17 mouse cellular contexts compared by ENCODE assay signal in the genomic region with DNA sequence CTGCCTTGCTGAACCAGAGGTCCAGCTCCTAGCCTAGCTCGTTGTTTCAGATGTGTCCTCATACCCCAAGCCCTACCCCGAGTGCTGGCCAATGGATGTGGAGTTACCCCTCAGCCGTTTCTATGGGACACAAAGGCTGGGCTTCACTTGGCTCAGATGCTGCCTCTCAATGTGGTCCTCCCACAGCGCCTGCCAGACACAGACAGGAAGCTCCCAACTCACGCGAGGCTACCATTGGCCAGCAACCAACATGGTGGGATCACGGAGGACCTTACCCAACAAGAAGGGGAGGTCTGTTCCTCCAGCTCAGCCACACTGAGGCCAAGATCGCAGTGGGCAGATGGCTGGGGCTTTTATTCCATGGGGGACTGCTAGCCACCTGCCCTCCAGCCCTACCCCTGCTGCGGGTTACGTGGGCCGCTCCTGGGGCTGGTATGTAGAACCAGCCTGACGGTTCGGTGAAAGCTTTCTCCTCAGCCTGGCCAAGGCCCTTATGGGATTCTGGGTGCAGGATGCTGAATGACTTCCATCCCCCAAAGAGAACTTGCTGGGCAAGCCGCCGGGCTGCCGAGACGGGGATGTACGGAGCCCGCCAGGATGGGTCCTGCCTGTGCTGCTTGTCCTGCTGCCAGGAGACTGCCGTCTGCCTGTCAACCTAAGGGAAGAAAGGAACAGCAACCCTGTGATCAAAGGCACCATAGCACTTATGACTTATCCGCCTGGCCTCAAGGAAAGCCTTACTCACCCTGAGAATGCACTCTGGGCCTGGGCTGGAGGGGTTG. TPM values are rescaled to one million over a fixed set of nuclear protein-coding genes. Genes with fewer than 3 reads are reported as not detected.
DNase-seq lines count a peak whose midpoint lies in the region; ATAC-seq and TF ChIP-seq lines count a peak whose summit lies in the region.
"Had no signal": no experiment of that assay in that cellular context is flagged by ENCODE, and none has a peak within 500 bp of the region (broad histone marks: within the 10 kb centered on the region; RNA-seq: fewer than 3 reads in every experiment).

No protein-coding gene starts in this region.

- H3K4me3 ChIP-seq in hindbrain, postnatal 0 days (ENCODE audit: low read length): no peak overlapping the region
- H3K4me3 ChIP-seq in hindbrain, embryonic 10.5 days: no peak overlapping the region
- no peak overlapping the region for H3K4me3 ChIP-seq in midbrain, embryonic 11.5 days (ENCODE audit: low read depth, low read length)
- H3K4me3 ChIP-seq in midbrain, embryonic 15.5 days: no peak overlapping the region
- H3K4me3 ChIP-seq: heart, embryonic 12.5 days; intestine, embryonic 15.5 days; midbrain, embryonic 12.5 days had no signal

- no peak overlapping the region for H3K4me2 ChIP-seq in hindbrain, postnatal 0 days (ENCODE audit: low read depth, low read length)
- H3K4me2 ChIP-seq in midbrain, embryonic 11.5 days: no peak overlapping the region
- no peak overlapping the region for H3K4me2 ChIP-seq in midbrain, embryonic 15.5 days
- H3K4me2 ChIP-seq: heart, embryonic 12.5 days; intestine, embryonic 15.5 days; midbrain, embryonic 12.5 days had no signal

- H3K9ac ChIP-seq in hindbrain, postnatal 0 days (replicated peaks; ENCODE audit: low read length): no peak overlapping the region
- H3K9ac ChIP-seq in midbrain, embryonic 11.5 days (ENCODE audit: low read length): no peak overlapping the region
- no peak overlapping the region for H3K9ac ChIP-seq in midbrain, embryonic 15.5 days
- H3K9ac ChIP-seq: heart, embryonic 12.5 days; intestine, embryonic 15.5 days; liver, postnatal 0 days; midbrain, embryonic 12.5 days had no signal

- H3K9me3 ChIP-seq in hindbrain, postnatal 0 days (ENCODE audit: low read length): no peaks in the 10 kb centered on the region
- no peaks in the 10 kb centered on the region for H3K9me3 ChIP-seq in hindbrain, embryonic 10.5 days
- no peaks in the 10 kb centered on the region for H3K9me3 ChIP-seq in midbrain, embryonic 11.5 days (ENCODE audit: control insufficient read depth, low read length)
- no peaks in the 10 kb centered on the region for H3K9me3 ChIP-seq in midbrain, embryonic 15.5 days
- H3K9me3 ChIP-seq: heart, embryonic 12.5 days; intestine, embryonic 15.5 days; midbrain, embryonic 12.5 days had no signal

- H3K27ac ChIP-seq in hindbrain, postnatal 0 days: peak overlapping the region; percentile 69
- no peak overlapping the region for H3K27ac ChIP-seq in hindbrain, embryonic 10.5 days
- no peak overlapping the region for H3K27ac ChIP-seq in midbrain, embryonic 11.5 days (ENCODE audit: low read depth, low read length)
- H3K27ac ChIP-seq in midbrain, embryonic 15.5 days: no peak overlapping the region
- H3K27ac ChIP-seq: intestine, embryonic 15.5 days; midbrain, embryonic 12.5 days; stomach, postnatal 0 days had no signal

- peak; percentile 85 for ATAC-seq in hindbrain, postnatal 0 days
- no peak for ATAC-seq in midbrain, embryonic 11.5 days (ENCODE audit: low FRiP score)
- ATAC-seq in midbrain, embryonic 15.5 days (replicated peaks): no peak
- ATAC-seq: forebrain, embryonic 14.5 days; intestine, embryonic 15.5 days; liver, postnatal 0 days had no signal

- no peaks in the 10 kb centered on the region for H3K27me3 ChIP-seq in hindbrain, postnatal 0 days (ENCODE audit: insufficient read depth, low read length)
- no peaks in the 10 kb centered on the region for H3K27me3 ChIP-seq in hindbrain, embryonic 10.5 days (ENCODE audit: insufficient read depth, poor library complexity, severe bottlenecking)
- no peaks in the 10 kb centered on the region for H3K27me3 ChIP-seq in midbrain, embryonic 11.5 days (ENCODE audit: control insufficient read depth, insufficient read depth, low read length)
- H3K27me3 ChIP-seq in midbrain, embryonic 15.5 days (replicated peaks): no peaks in the 10 kb centered on the region
- H3K27me3 ChIP-seq: heart, embryonic 12.5 days; intestine, embryonic 15.5 days; midbrain, embryonic 12.5 days had no signal

- H3K4me1 ChIP-seq in hindbrain, postnatal 0 days (ENCODE audit: insufficient read depth, low read length): no peaks in the 10 kb centered on the region
- H3K4me1 ChIP-seq in hindbrain, embryonic 10.5 days (replicated peaks): 0 out of 2 replicates have a peak, but pooled peaks cover 5% of the 10 kb centered on the region
- H3K4me1 ChIP-seq in midbrain, embryonic 11.5 days (ENCODE audit: control insufficient read depth, insufficient read depth, low read length): no peaks in the 10 kb centered on the region
- H3K4me1 ChIP-seq in midbrain, embryonic 15.5 days: 0 out of 2 replicates have a peak, but pooled peaks cover 1% of the 10 kb centered on the region
- H3K4me1 ChIP-seq: intestine, embryonic 15.5 days; midbrain, embryonic 12.5 days had no signal

- no peak for TF ChIP-seq CTCF in hindbrain, postnatal 0 days (IDR thresholded peaks at IDR 0.05; ENCODE audit: low read depth)

- peak; percentile 65 to 79 for DNase-seq in cerebellum, postnatal 14 days
- no peak for DNase-seq in cerebellum, adult 11-12 months
- peak; percentile 83 for DNase-seq in hindbrain, postnatal 0 days (ENCODE audit: low spot score)
- no peak for DNase-seq in hindbrain, embryonic 10.5 days (ENCODE audit: low spot score)
- DNase-seq in midbrain, embryonic 11.5 days (ENCODE audit: low spot score, missing footprints): peak; percentile 31
- peak; percentile 41 for DNase-seq in R1 (ENCODE audit: low read depth, low spot score)
- DNase-seq in yolk sac, embryonic 10.5 days (ENCODE audit: low spot score): no peak
- DNase-seq: adrenal gland, postnatal 25 days; cerebellum, adult 9-11 months; liver; liver, postnatal 0 days had no signal

- H3K36me3 ChIP-seq in hindbrain, postnatal 0 days (ENCODE audit: insufficient read depth, low read length): peaks cover 45% of the 10 kb centered on the region
- H3K36me3 ChIP-seq in hindbrain, embryonic 10.5 days: peaks cover 82% of the 10 kb centered on the region
- H3K36me3 ChIP-seq in midbrain, embryonic 11.5 days (ENCODE audit: control insufficient read depth, insufficient read depth, low read length): peaks cover 11% of the 10 kb centered on the region
- H3K36me3 ChIP-seq in midbrain, embryonic 15.5 days (replicated peaks): peaks cover 29% of the 10 kb centered on the region

- 63% methylated on average over 21 of the region's 21 CpGs for WGBS in hindbrain, postnatal 0 days
- WGBS in hindbrain, embryonic 10.5 days: 93% methylated on average over 21 of the region's 21 CpGs
- WGBS in midbrain, embryonic 11.5 days: 92% methylated on average over 21 of the region's 21 CpGs
- 91% methylated on average over 21 of the region's 21 CpGs for WGBS in midbrain, embryonic 15.5 days

RNA-seq across cellular contexts. Expression of a gene that starts 8.5 kb away (rescaled TPM):
- 84.3 and 90.4 TPM in 2 replicates for total RNA-seq in hindbrain, postnatal 0 days (2014; rRNA removed)
- 49.7 and 51.0 TPM in 2 replicates for polyA plus RNA-seq in hindbrain, postnatal 0 days (2015; fragmentation: Nextera tagmentation; extraction: Ambion mirVana)
- polyA plus RNA-seq in hindbrain, embryonic 10.5 days (2016; fragmentation: Nextera tagmentation; extraction: Ambion mirVana): 22.0 and 25.8 TPM in 2 replicates
- polyA plus RNA-seq in midbrain, embryonic 11.5 days (2014; fragmentation: Nextera tagmentation; extraction: Ambion mirVana): 23.5 and 26.7 TPM in 2 replicates
- polyA plus RNA-seq in midbrain, embryonic 15.5 days (2015; fragmentation: Nextera tagmentation; extraction: Ambion mirVana): 55.3 and 55.4 TPM in 2 replicates

RNA-seq across cellular contexts. Expression of a gene that starts 16.6 kb away (rescaled TPM):
- total RNA-seq in hindbrain, postnatal 0 days (2014; rRNA removed): 20.8 TPM in 2 replicates
- polyA plus RNA-seq in hindbrain, postnatal 0 days (2015; fragmentation: Nextera tagmentation; extraction: Ambion mirVana): 10.3 and 10.9 TPM in 2 replicates
- 7.8 and 8.5 TPM in 2 replicates for polyA plus RNA-seq in hindbrain, embryonic 10.5 days (2016; fragmentation: Nextera tagmentation; extraction: Ambion mirVana)
- polyA plus RNA-seq in midbrain, embryonic 11.5 days (2014; fragmentation: Nextera tagmentation; extraction: Ambion mirVana): 2.5 and 3.1 TPM in 2 replicates
- polyA plus RNA-seq in midbrain, embryonic 15.5 days (2015; fragmentation: Nextera tagmentation; extraction: Ambion mirVana): 9.0 and 10.3 TPM in 2 replicates

RNA-seq across cellular contexts. Expression of a gene that starts 16.7 kb away (rescaled TPM):
- total RNA-seq in hindbrain, postnatal 0 days (2014; rRNA removed): 41.9 and 45.4 TPM in 2 replicates
- 30.6 and 31.6 TPM in 2 replicates for polyA plus RNA-seq in hindbrain, postnatal 0 days (2015; fragmentation: Nextera tagmentation; extraction: Ambion mirVana)
- 92.1 and 95.3 TPM in 2 replicates for polyA plus RNA-seq in hindbrain, embryonic 10.5 days (2016; fragmentation: Nextera tagmentation; extraction: Ambion mirVana)
- polyA plus RNA-seq in midbrain, embryonic 11.5 days (2014; fragmentation: Nextera tagmentation; extraction: Ambion mirVana): 92.1 and 93.6 TPM in 2 replicates
- polyA plus RNA-seq in midbrain, embryonic 15.5 days (2015; fragmentation: Nextera tagmentation; extraction: Ambion mirVana): 53.7 and 57.5 TPM in 2 replicates

RNA-seq across cellular contexts. Expression of a gene that starts 20.3 kb away (rescaled TPM):
- total RNA-seq in hindbrain, postnatal 0 days (2014; rRNA removed): 13.4 and 13.9 TPM in 2 replicates
- polyA plus RNA-seq in hindbrain, postnatal 0 days (2015; fragmentation: Nextera tagmentation; extraction: Ambion mirVana): 8.1 and 9.5 TPM in 2 replicates
- 2.6 and 3.0 TPM in 2 replicates for polyA plus RNA-seq in hindbrain, embryonic 10.5 days (2016; fragmentation: Nextera tagmentation; extraction: Ambion mirVana)
- 1.9 TPM in 2 replicates for polyA plus RNA-seq in midbrain, embryonic 11.5 days (2014; fragmentation: Nextera tagmentation; extraction: Ambion mirVana)
- polyA plus RNA-seq in midbrain, embryonic 15.5 days (2015; fragmentation: Nextera tagmentation; extraction: Ambion mirVana): 4.0 TPM in 2 replicates

RNA-seq across cellular contexts. Expression of a gene that starts 43.1 kb away (rescaled TPM):
- 59.1 and 60.8 TPM in 2 replicates for total RNA-seq in hindbrain, postnatal 0 days (2014; rRNA removed)
- 34.2 TPM in 2 replicates for polyA plus RNA-seq in hindbrain, postnatal 0 days (2015; fragmentation: Nextera tagmentation; extraction: Ambion mirVana)
- polyA plus RNA-seq in hindbrain, embryonic 10.5 days (2016; fragmentation: Nextera tagmentation; extraction: Ambion mirVana): 29.4 and 32.3 TPM in 2 replicates
- 14.6 and 17.3 TPM in 2 replicates for polyA plus RNA-seq in midbrain, embryonic 11.5 days (2014; fragmentation: Nextera tagmentation; extraction: Ambion mirVana)
- 35.0 and 38.6 TPM in 2 replicates for polyA plus RNA-seq in midbrain, embryonic 15.5 days (2015; fragmentation: Nextera tagmentation; extraction: Ambion mirVana)

Comparison
In these comparisons a context has a peak if more than half of its experiments do, and no peak if none do; other contexts are left out.
1. DNase-seq: peak in cerebellum, postnatal 14 days (2 of 2), hindbrain, postnatal 0 days (single experiment), midbrain, embryonic 11.5 days (single experiment) and R1 (single experiment); none in cerebellum, adult 11-12 months (single experiment), hindbrain, embryonic 10.5 days (single experiment) and yolk sac, embryonic 10.5 days (single experiment).